Mouse (Mus musculus): ENCODE measurements around the gene Aldh1l2. TPM values are rescaled to one million over a fixed set of nuclear protein-coding genes. Genes with fewer than 3 reads are reported as not detected.

Gene Aldh1l2
- polyA plus RNA-seq, 1 experiment: 0.32 TPM

- Histone ChIP-seq H3K4me3 (ENCODE audit: control insufficient read depth, low read depth, low read length) (no peak overlapping the region), H3K27me3 (ENCODE audit: control insufficient read depth, insufficient read depth, low read length) (no peaks in the 10 kb centered on the region), H3K27ac (ENCODE audit: control insufficient read depth, insufficient read depth, low read depth, low read length) (no peak overlapping the region), H3K36me3 (ENCODE audit: control insufficient read depth, insufficient read depth, low read length) (no peaks in the 10 kb centered on the region), H3K4me1 (ENCODE audit: control insufficient read depth, insufficient read depth, low read length) (no peaks in the 10 kb centered on the region; the same call in 1 of the 2 replicates)
- TF ChIP-seq CTCF (IDR thresholded peaks at IDR 0.05; ENCODE audit: control insufficient read depth, insufficient read depth, insufficient replicate concordance, low read depth, low read length) (no peak), POLR2A (IDR thresholded peaks at IDR 0.05; ENCODE audit: control insufficient read depth, low read depth, low read length) (no peak)
Measured at GRCm38 (mm10) chr10:83513736-83514135, 20.2 kb downstream of the Aldh1l2 start.

GRCm38 (mm10) chr10:83511304-83511703 is 22.6 kb downstream of the Aldh1l2 start:
- H3K36me3 ChIP-seq (ENCODE audit: control insufficient read depth, insufficient read depth, low read length): no peaks in the 10 kb centered on the region
- no peak overlapping the region for H3K27ac ChIP-seq (ENCODE audit: control insufficient read depth, insufficient read depth, low read depth, low read length)
- H3K4me3 ChIP-seq (ENCODE audit: control insufficient read depth, low read depth, low read length): no peak overlapping the region
- H3K4me1 ChIP-seq (ENCODE audit: control insufficient read depth, insufficient read depth, low read length): no peaks in the 10 kb centered on the region; the same call in 1 of the 2 replicates
- no peaks in the 10 kb centered on the region for H3K27me3 ChIP-seq (ENCODE audit: control insufficient read depth, insufficient read depth, low read length)
- TF ChIP-seq CTCF (IDR thresholded peaks at IDR 0.05; ENCODE audit: control insufficient read depth, insufficient read depth, insufficient replicate concordance, low read depth, low read length) (no peak), POLR2A (IDR thresholded peaks at IDR 0.05; ENCODE audit: control insufficient read depth, low read depth, low read length) (no peak)

- Histone ChIP-seq H3K27me3 (ENCODE audit: control insufficient read depth, insufficient read depth, low read length) (no peaks in the 10 kb centered on the region), H3K36me3 (ENCODE audit: control insufficient read depth, insufficient read depth, low read length) (no peaks in the 10 kb centered on the region), H3K27ac (ENCODE audit: control insufficient read depth, insufficient read depth, low read depth, low read length) (no peak overlapping the region), H3K4me3 (ENCODE audit: control insufficient read depth, low read depth, low read length) (no peak overlapping the region), H3K4me1 (ENCODE audit: control insufficient read depth, insufficient read depth, low read length) (no peaks in the 10 kb centered on the region; the same call in 1 of the 2 replicates)
- no peak for TF ChIP-seq CTCF (IDR thresholded peaks at IDR 0.05; ENCODE audit: control insufficient read depth, insufficient read depth, insufficient replicate concordance, low read depth, low read length)
- TF ChIP-seq POLR2A (IDR thresholded peaks at IDR 0.05; ENCODE audit: control insufficient read depth, low read depth, low read length): no peak
Measured at GRCm38 (mm10) chr10:83508962-83509660, 24.8 kb downstream of the Aldh1l2 start.

GRCm38 (mm10) chr10:83497321-83497720 is 36.6 kb downstream of the Aldh1l2 start:
- TF ChIP-seq CTCF (IDR thresholded peaks at IDR 0.05; ENCODE audit: control insufficient read depth, insufficient read depth, insufficient replicate concordance, low read depth, low read length) (no peak), POLR2A (IDR thresholded peaks at IDR 0.05; ENCODE audit: control insufficient read depth, low read depth, low read length) (no peak)
- Histone ChIP-seq H3K27me3 (ENCODE audit: control insufficient read depth, insufficient read depth, low read length) (no peaks in the 10 kb centered on the region), H3K4me1 (ENCODE audit: control insufficient read depth, insufficient read depth, low read length) (no peaks in the 10 kb centered on the region), H3K27ac (ENCODE audit: control insufficient read depth, insufficient read depth, low read depth, low read length) (no peak overlapping the region), H3K4me3 (ENCODE audit: control insufficient read depth, low read depth, low read length) (no peak overlapping the region), H3K36me3 (ENCODE audit: control insufficient read depth, insufficient read depth, low read length) (no peaks in the 10 kb centered on the region)

- no peak overlapping the region for H3K27ac ChIP-seq (ENCODE audit: control insufficient read depth, insufficient read depth, low read depth, low read length)
- no peaks in the 10 kb centered on the region for H3K27me3 ChIP-seq (ENCODE audit: control insufficient read depth, insufficient read depth, low read length)
- H3K4me3 ChIP-seq (ENCODE audit: control insufficient read depth, low read depth, low read length): no peak overlapping the region
- H3K36me3 ChIP-seq (ENCODE audit: control insufficient read depth, insufficient read depth, low read length): no peaks in the 10 kb centered on the region
- H3K4me1 ChIP-seq (ENCODE audit: control insufficient read depth, insufficient read depth, low read length): no peaks in the 10 kb centered on the region
- no peak for TF ChIP-seq CTCF (IDR thresholded peaks at IDR 0.05; ENCODE audit: control insufficient read depth, insufficient read depth, insufficient replicate concordance, low read depth, low read length)
- no peak for TF ChIP-seq POLR2A (IDR thresholded peaks at IDR 0.05; ENCODE audit: control insufficient read depth, low read depth, low read length)
Measured at GRCm38 (mm10) chr10:83490506-83490905, 43.4 kb downstream of the Aldh1l2 start.

- Histone ChIP-seq H3K27me3 (ENCODE audit: control insufficient read depth, insufficient read depth, low read length) (no peaks in the 10 kb centered on the region), H3K36me3 (ENCODE audit: control insufficient read depth, insufficient read depth, low read length) (no peaks in the 10 kb centered on the region), H3K4me3 (ENCODE audit: control insufficient read depth, low read depth, low read length) (no peak overlapping the region), H3K4me1 (ENCODE audit: control insufficient read depth, insufficient read depth, low read length) (no peaks in the 10 kb centered on the region), H3K27ac (ENCODE audit: control insufficient read depth, insufficient read depth, low read depth, low read length) (no peak overlapping the region)
- TF ChIP-seq POLR2A (IDR thresholded peaks at IDR 0.05; ENCODE audit: control insufficient read depth, low read depth, low read length) (no peak), CTCF (IDR thresholded peaks at IDR 0.05; ENCODE audit: control insufficient read depth, insufficient read depth, insufficient replicate concordance, low read depth, low read length) (no peak)
Measured at GRCm38 (mm10) chr10:83477286-83477685, 56.7 kb downstream of the Aldh1l2 start.

- H3K27ac ChIP-seq (ENCODE audit: control insufficient read depth, insufficient read depth, low read depth, low read length): no peak overlapping the region
- no peaks in the 10 kb centered on the region for H3K36me3 ChIP-seq (ENCODE audit: control insufficient read depth, insufficient read depth, low read length)
- no peak for TF ChIP-seq POLR2A (IDR thresholded peaks at IDR 0.05; ENCODE audit: control insufficient read depth, low read depth, low read length)
- no peaks in the 10 kb centered on the region for H3K27me3 ChIP-seq (ENCODE audit: control insufficient read depth, insufficient read depth, low read length)
- H3K4me3 ChIP-seq (ENCODE audit: control insufficient read depth, low read depth, low read length): no peak overlapping the region
- H3K4me1 ChIP-seq (ENCODE audit: control insufficient read depth, insufficient read depth, low read length): no peaks in the 10 kb centered on the region
Measured at GRCm38 (mm10) chr10:83475226-83475625, 58.7 kb downstream of the Aldh1l2 start.
